In genomic region chr15:60016513-60016912, GRCm38 (mm10) we compare ENCODE assay signal across 25 mouse cellular contexts. TPM values are rescaled to one million over a fixed set of nuclear protein-coding genes. Genes with fewer than 3 reads are reported as not detected.
DNase-seq lines count a peak whose midpoint lies in the region; TF ChIP-seq lines count a peak whose summit lies in the region.
"Had no signal": no experiment of that assay in that cellular context is flagged by ENCODE, and none has a peak within 500 bp of the region (broad histone marks: within the 10 kb centered on the region; RNA-seq: fewer than 3 reads in every experiment).

Gene 4933412E24Rik, minus strand, starts transcription at chr15:60016613.

- H3K4me1 ChIP-seq in testis, adult 2 months (ENCODE audit: control insufficient read depth, insufficient read depth, low read length): peaks cover 11% of the 10 kb centered on the region

- peak within 1 kb of the TSS; percentile 69 for H3K27ac ChIP-seq in testis, adult 2 months (ENCODE audit: control insufficient read depth, insufficient read depth, low read depth, low read length)

- no peak for DNase-seq in testis, postnatal 10 days (ENCODE audit: low spot score)
- DNase-seq in testis, postnatal 14 days (ENCODE audit: low spot score): peak; percentile 3
- no peak for DNase-seq in heart, adult 18-20 months
- DNase-seq: adrenal gland, adult 2 months; adrenal gland, adult 8-10 months; adrenal gland, postnatal 10 days; adrenal gland, postnatal 14 days; adrenal gland, postnatal 25 days; adrenal gland, postnatal 36 days; B cell, adult 2 months; cerebellum, adult 11 months; cerebellum, adult 11-12 months; cerebellum, adult 18-20 months had no signal

- H3K4me3 ChIP-seq in testis, adult 2 months (ENCODE audit: control insufficient read depth, low read depth, low read length): peak within 1 kb of the TSS; percentile 88

- no peaks in the 10 kb centered on the region for H3K27me3 ChIP-seq in testis, adult 2 months (ENCODE audit: control insufficient read depth, insufficient read depth, low read length)
- H3K27me3 ChIP-seq: CH12.LX had no signal

- TF ChIP-seq CTCF in testis, adult 2 months (IDR thresholded peaks at IDR 0.05; ENCODE audit: control insufficient read depth, insufficient read depth, insufficient replicate concordance, low read depth, low read length): no peak

- TF ChIP-seq POLR2A in testis, adult 2 months (IDR thresholded peaks at IDR 0.05; ENCODE audit: control insufficient read depth, low read depth, low read length): peak; percentile 52

- no peaks in the 10 kb centered on the region for H3K36me3 ChIP-seq in testis, adult 2 months (ENCODE audit: control insufficient read depth, insufficient read depth, low read length)
- H3K36me3 ChIP-seq: G1E had no signal

RNA-seq across cellular contexts. Expression of gene 4933412E24Rik, which starts in this region (rescaled TPM):
- polyA plus RNA-seq in testis, adult 2 months (2012; rRNA removed): 10.6 and 10.9 TPM in 2 replicates
- not detected for total RNA-seq in heart, adult 18-20 months (2021)
- total RNA-seq: adrenal gland, adult 18-20 months; adrenal gland, adult 2 months; adrenal gland, adult 8-10 months; adrenal gland, postnatal 10 days; adrenal gland, postnatal 14 days; adrenal gland, postnatal 25 days; adrenal gland, postnatal 36 days; adrenal gland, postnatal 4 days; CH12.LX; ES-E14; G1E; MEL had no signal
- polyA plus RNA-seq: activated CD4-positive, CD25-positive, alpha-beta regulatory T cell, adult 4 months; adrenal gland, adult 2 months; brain, embryonic 14.5 days; C2C12; CD4-positive, CD25-positive, alpha-beta regulatory T cell, adult 4 months; G1E; Patski had no signal
